27 mouse cellular contexts compared by ENCODE assay signal in the genomic region with DNA sequence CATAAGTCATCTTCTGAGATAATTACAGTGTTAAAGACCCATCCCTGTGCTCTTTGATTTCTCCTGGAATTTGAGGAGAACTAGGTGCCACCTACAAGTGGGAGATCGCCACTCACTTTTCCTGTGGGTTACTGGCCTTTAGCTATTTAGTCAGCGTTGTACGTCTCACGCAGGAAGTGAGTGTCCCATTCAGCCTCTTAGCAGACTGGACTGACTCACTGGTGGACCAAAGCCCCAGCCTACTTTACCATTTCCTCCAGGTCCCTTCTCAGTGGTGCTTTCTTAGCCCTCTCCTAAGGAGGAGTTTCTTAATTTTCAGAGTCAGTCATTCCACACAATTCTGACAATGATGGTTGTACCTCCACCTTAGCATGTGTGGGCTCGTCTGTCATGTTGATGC. TPM values are rescaled to one million over a fixed set of nuclear protein-coding genes. Genes with fewer than 3 reads are reported as not detected.
DNase-seq lines count a peak whose midpoint lies in the region; ATAC-seq and TF ChIP-seq lines count a peak whose summit lies in the region.
"Had no signal": no experiment of that assay in that cellular context is flagged by ENCODE, and none has a peak within 500 bp of the region (broad histone marks: within the 10 kb centered on the region; RNA-seq: fewer than 3 reads in every experiment).

No protein-coding gene starts in this region.

- no peak overlapping the region for H3K9ac ChIP-seq in heart, embryonic 15.5 days
- no peak overlapping the region for H3K9ac ChIP-seq in heart, embryonic 12.5 days
- no peak overlapping the region for H3K9ac ChIP-seq in midbrain, embryonic 14.5 days (replicated peaks; ENCODE audit: low read length)
- H3K9ac ChIP-seq: embryonic facial prominence, embryonic 12.5 days; embryonic facial prominence, embryonic 15.5 days; forebrain, embryonic 12.5 days; forebrain, embryonic 15.5 days; hindbrain, embryonic 14.5 days had no signal

- H3K27ac ChIP-seq in heart, embryonic 15.5 days: 0 out of 2 replicates have a peak overlapping the region, but pooled peaks have one; percentile 3
- H3K27ac ChIP-seq in heart, embryonic 12.5 days (ENCODE audit: poor library complexity, severe bottlenecking): no peak overlapping the region
- no peak overlapping the region for H3K27ac ChIP-seq in midbrain, embryonic 14.5 days (replicated peaks; ENCODE audit: low read depth, low read length)
- H3K27ac ChIP-seq: embryonic facial prominence, embryonic 12.5 days; embryonic facial prominence, embryonic 15.5 days; forebrain, embryonic 12.5 days; forebrain, embryonic 15.5 days; heart, adult 2 months; heart, embryonic 10.5 days; hindbrain, embryonic 14.5 days had no signal

- no peaks in the 10 kb centered on the region for H3K36me3 ChIP-seq in heart, embryonic 15.5 days
- no peaks in the 10 kb centered on the region for H3K36me3 ChIP-seq in heart, embryonic 12.5 days
- no peaks in the 10 kb centered on the region for H3K36me3 ChIP-seq in myocyte (ENCODE audit: control insufficient read depth, insufficient read depth)
- no peaks in the 10 kb centered on the region for H3K36me3 ChIP-seq in midbrain, embryonic 14.5 days (ENCODE audit: control insufficient read depth, insufficient read depth, low read length)
- H3K36me3 ChIP-seq: embryonic facial prominence, embryonic 12.5 days; embryonic facial prominence, embryonic 15.5 days; forebrain, embryonic 12.5 days; forebrain, embryonic 15.5 days; heart, embryonic 10.5 days had no signal

- WGBS in heart, embryonic 15.5 days: 85% methylated on average over 5 of the region's 5 CpGs
- 81% methylated on average over 5 of the region's 5 CpGs for WGBS in heart, embryonic 12.5 days
- WGBS in midbrain, embryonic 14.5 days: 93% methylated on average over 5 of the region's 5 CpGs

- peak; percentile 69 for DNase-seq in 3T3-L1 (ENCODE audit: low read depth, low spot score)
- peak; percentile 41 for DNase-seq in NIH3T3 (ENCODE audit: low read depth)
- DNase-seq in midbrain, embryonic 14.5 days: no peak
- DNase-seq in embryo, embryonic 10 days (ENCODE audit: low spot score): no peak
- DNase-seq: adrenal gland, adult 8-10 months; adrenal gland, postnatal 25 days; cerebellum, adult 18-20 months; cerebellum, adult 9-10 months; cerebellum, postnatal 14 days; gastrocnemius, postnatal 14 days; heart, adult 2 months; heart, postnatal 10 days; heart, postnatal 4 days; kidney, adult 2 months had no signal

- H3K4me3 ChIP-seq in heart, embryonic 15.5 days: no peak overlapping the region
- H3K4me3 ChIP-seq in heart, embryonic 12.5 days: no peak overlapping the region
- H3K4me3 ChIP-seq in myocyte: no peak overlapping the region
- H3K4me3 ChIP-seq in midbrain, embryonic 14.5 days (replicated peaks; ENCODE audit: low read depth, low read length): no peak overlapping the region
- H3K4me3 ChIP-seq: embryonic facial prominence, embryonic 12.5 days; embryonic facial prominence, embryonic 15.5 days; erythroblast, embryonic 14.5 days; forebrain, embryonic 12.5 days; forebrain, embryonic 15.5 days; heart, adult 2 months; heart, embryonic 10.5 days had no signal

- no peak for TF ChIP-seq POLR2A in myocyte (IDR thresholded peaks at IDR 0.05; ENCODE audit: insufficient read length, low read depth)

- no peaks in the 10 kb centered on the region for H3K27me3 ChIP-seq in heart, embryonic 15.5 days
- no peaks in the 10 kb centered on the region for H3K27me3 ChIP-seq in heart, embryonic 12.5 days (replicated peaks)
- H3K27me3 ChIP-seq in myocyte (ENCODE audit: control insufficient read depth, insufficient read depth, insufficient read length): no peaks in the 10 kb centered on the region
- H3K27me3 ChIP-seq in midbrain, embryonic 14.5 days (ENCODE audit: control insufficient read depth, insufficient read depth, low read length): no peaks in the 10 kb centered on the region
- H3K27me3 ChIP-seq: embryonic facial prominence, embryonic 12.5 days; embryonic facial prominence, embryonic 15.5 days; forebrain, embryonic 12.5 days; forebrain, embryonic 15.5 days had no signal

- H3K79me2 ChIP-seq in myocyte (ENCODE audit: control insufficient read depth, insufficient read depth): peaks cover 60% of the 10 kb centered on the region

- no peak for ATAC-seq in heart, embryonic 15.5 days (replicated peaks; ENCODE audit: insufficient number of reproducible peaks, insufficient read depth, low FRiP score, low read depth)
- ATAC-seq in heart, embryonic 12.5 days (ENCODE audit: insufficient number of reproducible peaks, low FRiP score): no peak
- ATAC-seq in midbrain, embryonic 14.5 days (ENCODE audit: low FRiP score, low TSS enrichment): no peak
- ATAC-seq: activated CD4-positive, CD25-positive, alpha-beta regulatory T cell, adult 4 months; CD4-positive, CD25-positive, alpha-beta regulatory T cell, adult 4 months; forebrain, embryonic 15.5 days; intestine, postnatal 0 days had no signal

- H3K4me1 ChIP-seq in heart, embryonic 15.5 days (replicated peaks): peaks cover 36% of the 10 kb centered on the region
- H3K4me1 ChIP-seq in heart, embryonic 12.5 days (replicated peaks): peaks cover 36% of the 10 kb centered on the region
- 0 out of 2 replicates have a peak, but pooled peaks cover 4% of the 10 kb centered on the region for H3K4me1 ChIP-seq in midbrain, embryonic 14.5 days (ENCODE audit: control insufficient read depth, insufficient read depth, low read length)

- H3ac ChIP-seq in myocyte (ENCODE audit: control insufficient read depth, insufficient read length): no peak overlapping the region

- H3K4me2 ChIP-seq in heart, embryonic 15.5 days: no peak overlapping the region
- no peak overlapping the region for H3K4me2 ChIP-seq in heart, embryonic 12.5 days
- peak overlapping the region; percentile 90 for H3K4me2 ChIP-seq in myocyte (ENCODE audit: low read depth)
- H3K4me2 ChIP-seq in midbrain, embryonic 14.5 days (ENCODE audit: low read length): no peak overlapping the region
- H3K4me2 ChIP-seq: embryonic facial prominence, embryonic 12.5 days; embryonic facial prominence, embryonic 15.5 days; forebrain, embryonic 12.5 days; forebrain, embryonic 15.5 days; hindbrain, embryonic 14.5 days had no signal

- H3K9me3 ChIP-seq in heart, embryonic 15.5 days (replicated peaks): no peaks in the 10 kb centered on the region
- no peaks in the 10 kb centered on the region for H3K9me3 ChIP-seq in heart, embryonic 12.5 days (replicated peaks)
- H3K9me3 ChIP-seq in midbrain, embryonic 14.5 days (ENCODE audit: control insufficient read depth, low read length): no peaks in the 10 kb centered on the region
- H3K9me3 ChIP-seq: embryonic facial prominence, embryonic 12.5 days; embryonic facial prominence, embryonic 15.5 days; forebrain, embryonic 12.5 days; forebrain, embryonic 15.5 days; heart, embryonic 10.5 days had no signal

TF ChIP-seq in myocyte, 11 proteins besides CTCF, POLR2A, EP300 and RAD21:
- no peak for TF ChIP-seq SRF (IDR thresholded peaks at IDR 0.05; ENCODE audit: control insufficient read depth, insufficient read length, low read depth)
- TF ChIP-seq MYOG (IDR thresholded peaks at IDR 0.05; ENCODE audit: control insufficient read depth in 1 of 3, insufficient read depth in 1 of 3, insufficient read length in 2 of 3, low read depth in 2 of 3): no peak

RNA-seq across cellular contexts. Expression of a gene that starts 39.6 kb away (rescaled TPM):
- 4.2 and 4.9 TPM in 2 replicates for polyA plus RNA-seq in heart, embryonic 15.5 days (2015; fragmentation: Nextera tagmentation; extraction: Ambion mirVana)
- 4.4 and 4.8 TPM in 2 replicates for polyA plus RNA-seq in heart, embryonic 12.5 days (2016; fragmentation: Nextera tagmentation; extraction: Ambion mirVana)
- 7.9 TPM for polyA plus RNA-seq in myocyte (2012; fragmentation: generic; extraction: Trizol)
- polyA plus RNA-seq in midbrain, embryonic 14.5 days (2014; fragmentation: Nextera tagmentation; extraction: Ambion mirVana): 9.9 and 10.7 TPM in 2 replicates

Comparison
In these comparisons a context has a peak if more than half of its experiments do, and no peak if none do; other contexts are left out.
1. DNase-seq: peak in 3T3-L1 (single experiment) and NIH3T3 (single experiment); none in midbrain, embryonic 14.5 days (single experiment) and embryo, embryonic 10 days (single experiment).